Mouse (Mus musculus): ENCODE data around the gene Eif2ak3.

- no peak for TF ChIP-seq CTCF (IDR thresholded peaks at IDR 0.05; ENCODE audit: low read depth)
- no peak for TF ChIP-seq EP300 (IDR thresholded peaks at IDR 0.05; ENCODE audit: low read depth)
Measured at GRCm38 (mm10) chr6:70844896-70845646, 756 bp downstream of the Eif2ak3 start.
